Mouse (Mus musculus): Measurements from ENCODE around the gene Gabpa. TPM values are rescaled to one million over a fixed set of nuclear protein-coding genes. Genes with fewer than 3 reads are reported as not detected.
A peak's percentile ranks its signal among the peaks of the same experiment; 100 is the strongest.

The Gabpa gene
- polyA plus RNA-seq, 1 experiment from 2014 or later = 13.9 TPM

GRCm38 (mm10) chr16:84875012-84875717 lies 40.4 kb downstream of the Gabpa start:
- TF ChIP-seq CTCF (IDR thresholded peaks at IDR 0.05) (peak; percentile 41), EP300 (IDR thresholded peaks at IDR 0.05) (no peak)
- peak; percentile 33 for DNase-seq (ENCODE audit: low spot score)
- Histone ChIP-seq H3K9me3 (ENCODE audit: low read length) (no peaks in the 10 kb centered on the region), H3K4me2 (replicated peaks; ENCODE audit: low read depth, low read length) (peak overlapping the region; percentile 41), H3K27ac (ENCODE audit: low read length) (no peak overlapping the region), H3K36me3 (ENCODE audit: insufficient read depth, low read length) (no peaks in the 10 kb centered on the region), H3K4me3 (ENCODE audit: low read depth, low read length) (peak overlapping the region; percentile 19; the same call in 1 of the 2 replicates), H3K9ac (replicated peaks; ENCODE audit: low read depth) (no peak overlapping the region), H3K4me1 (ENCODE audit: insufficient read depth, low read depth, low read length) (no peaks in the 10 kb centered on the region), H3K27me3 (replicated peaks; ENCODE audit: insufficient read depth, low read length) (no peaks in the 10 kb centered on the region)
- no peak for ATAC-seq
- WGBS = 46% methylated on average over 24 of the region's 24 CpGs

DNA sequence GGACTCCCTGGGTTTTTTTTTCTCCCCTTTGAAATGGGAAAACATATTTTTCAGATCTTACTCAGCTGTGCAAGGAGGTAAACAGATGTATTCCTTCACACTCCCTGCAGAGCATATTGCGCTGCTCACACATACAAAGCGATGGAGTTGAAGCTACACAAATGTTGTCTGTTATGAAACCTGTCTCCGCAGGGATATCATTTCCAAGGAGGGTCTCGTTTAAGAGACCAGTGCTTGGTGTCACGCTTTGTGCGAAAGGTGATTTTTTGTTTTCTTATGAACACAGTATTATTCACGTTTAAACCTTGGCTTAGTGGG lies 41.0 kb downstream of the Gabpa start:
- DNase-seq (ENCODE audit: low spot score) (no peak), ATAC-seq (no peak)
- H3K9me3 ChIP-seq (ENCODE audit: low read length) = no peaks in the 10 kb centered on the region
- no peak overlapping the region for H3K27ac ChIP-seq (ENCODE audit: low read length)
- H3K4me1 ChIP-seq (ENCODE audit: insufficient read depth, low read depth, low read length) = no peaks in the 10 kb centered on the region
- H3K9ac ChIP-seq (replicated peaks; ENCODE audit: low read depth) = no peak overlapping the region
- TF ChIP-seq CTCF (IDR thresholded peaks at IDR 0.05) (no peak), EP300 (IDR thresholded peaks at IDR 0.05) (no peak)
- 64% methylated on average over 7 of the region's 7 CpGs for WGBS
- no peaks in the 10 kb centered on the region for H3K36me3 ChIP-seq (ENCODE audit: insufficient read depth, low read length)
- H3K4me2 ChIP-seq (replicated peaks; ENCODE audit: low read depth, low read length) = no peak overlapping the region
- no peak overlapping the region for H3K4me3 ChIP-seq (ENCODE audit: low read depth, low read length)
- H3K27me3 ChIP-seq (replicated peaks; ENCODE audit: insufficient read depth, low read length) = no peaks in the 10 kb centered on the region

GRCm38 (mm10) chr16:84876082-84876481 lies 41.4 kb downstream of the Gabpa start:
- H3K27me3 ChIP-seq (replicated peaks; ENCODE audit: insufficient read depth, low read length) = no peaks in the 10 kb centered on the region
- no peak overlapping the region for H3K9ac ChIP-seq (replicated peaks; ENCODE audit: low read depth)
- no peak overlapping the region for H3K27ac ChIP-seq (ENCODE audit: low read length)
- 38% methylated on average over 8 of the region's 8 CpGs for WGBS
- no peak for TF ChIP-seq CTCF (IDR thresholded peaks at IDR 0.05)
- no peak for TF ChIP-seq EP300 (IDR thresholded peaks at IDR 0.05)
- no peak for ATAC-seq
- no peak overlapping the region for H3K4me3 ChIP-seq (ENCODE audit: low read depth, low read length)
- no peak for DNase-seq (ENCODE audit: low spot score)
- H3K4me1 ChIP-seq (ENCODE audit: insufficient read depth, low read depth, low read length) = no peaks in the 10 kb centered on the region
- no peaks in the 10 kb centered on the region for H3K36me3 ChIP-seq (ENCODE audit: insufficient read depth, low read length)
- H3K9me3 ChIP-seq (ENCODE audit: low read length) = no peaks in the 10 kb centered on the region
- H3K4me2 ChIP-seq (replicated peaks; ENCODE audit: low read depth, low read length) = no peak overlapping the region

- no peak for TF ChIP-seq EP300 (IDR thresholded peaks at IDR 0.05)
- peak; percentile 91 for TF ChIP-seq CTCF (IDR thresholded peaks at IDR 0.05)
- H3K4me2 ChIP-seq (replicated peaks; ENCODE audit: low read depth, low read length) = no peak overlapping the region
- H3K9ac ChIP-seq (replicated peaks; ENCODE audit: low read depth) = no peak overlapping the region
Observed at GRCm38 (mm10) chr16:84879146-84879545, 44.4 kb downstream of the Gabpa start.

DNA sequence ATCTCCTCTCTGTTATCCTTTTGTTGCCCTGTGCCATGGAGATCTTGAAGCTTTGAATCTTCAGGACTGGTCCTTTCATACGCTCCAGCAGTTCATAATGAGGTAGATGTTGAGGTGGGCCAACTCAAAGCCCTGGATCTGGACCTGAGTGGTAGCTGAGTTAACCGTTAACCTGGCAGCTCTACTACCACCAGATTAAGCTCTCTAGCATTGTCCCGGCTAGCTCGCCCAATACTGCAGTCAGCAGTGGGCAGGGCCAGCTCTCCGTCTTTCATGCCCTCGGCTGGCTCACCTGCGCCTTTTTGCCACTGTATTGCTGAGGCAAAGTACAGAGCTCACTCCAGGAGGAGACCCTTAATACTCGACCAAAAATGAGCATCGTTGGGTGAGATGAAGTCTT lies 46.4 kb downstream of the Gabpa start:
- Histone ChIP-seq H3K36me3 (ENCODE audit: insufficient read depth, low read length) (no peaks in the 10 kb centered on the region), H3K4me2 (replicated peaks; ENCODE audit: low read depth, low read length) (no peak overlapping the region), H3K4me1 (ENCODE audit: insufficient read depth, low read depth, low read length) (no peaks in the 10 kb centered on the region), H3K27me3 (replicated peaks; ENCODE audit: insufficient read depth, low read length) (no peaks in the 10 kb centered on the region), H3K27ac (ENCODE audit: low read length) (no peak overlapping the region), H3K9me3 (ENCODE audit: low read length) (no peaks in the 10 kb centered on the region), H3K4me3 (ENCODE audit: low read depth, low read length) (no peak overlapping the region), H3K9ac (replicated peaks; ENCODE audit: low read depth) (no peak overlapping the region)
- 84% methylated on average over 9 of the region's 9 CpGs for WGBS
- TF ChIP-seq EP300 (IDR thresholded peaks at IDR 0.05) (no peak), CTCF (IDR thresholded peaks at IDR 0.05) (no peak)
- no peak for ATAC-seq
- DNase-seq (ENCODE audit: low spot score) = no peak

More at GRCm38 (mm10) chr16:84879146-84879545, 44.4 kb downstream of the Gabpa start:
- no peak overlapping the region for H3K4me3 ChIP-seq (ENCODE audit: low read depth, low read length)
- no peaks in the 10 kb centered on the region for H3K27me3 ChIP-seq (replicated peaks; ENCODE audit: insufficient read depth, low read length)
- no peak for ATAC-seq
- DNase-seq (ENCODE audit: low spot score) = peak; percentile 76
- no peaks in the 10 kb centered on the region for H3K4me1 ChIP-seq (ENCODE audit: insufficient read depth, low read depth, low read length)
- no peak overlapping the region for H3K27ac ChIP-seq (ENCODE audit: low read length)
- H3K9me3 ChIP-seq (ENCODE audit: low read length) = no peaks in the 10 kb centered on the region
- WGBS = 19% methylated on average over 5 of the region's 5 CpGs
- H3K36me3 ChIP-seq (ENCODE audit: insufficient read depth, low read length) = no peaks in the 10 kb centered on the region

DNA sequence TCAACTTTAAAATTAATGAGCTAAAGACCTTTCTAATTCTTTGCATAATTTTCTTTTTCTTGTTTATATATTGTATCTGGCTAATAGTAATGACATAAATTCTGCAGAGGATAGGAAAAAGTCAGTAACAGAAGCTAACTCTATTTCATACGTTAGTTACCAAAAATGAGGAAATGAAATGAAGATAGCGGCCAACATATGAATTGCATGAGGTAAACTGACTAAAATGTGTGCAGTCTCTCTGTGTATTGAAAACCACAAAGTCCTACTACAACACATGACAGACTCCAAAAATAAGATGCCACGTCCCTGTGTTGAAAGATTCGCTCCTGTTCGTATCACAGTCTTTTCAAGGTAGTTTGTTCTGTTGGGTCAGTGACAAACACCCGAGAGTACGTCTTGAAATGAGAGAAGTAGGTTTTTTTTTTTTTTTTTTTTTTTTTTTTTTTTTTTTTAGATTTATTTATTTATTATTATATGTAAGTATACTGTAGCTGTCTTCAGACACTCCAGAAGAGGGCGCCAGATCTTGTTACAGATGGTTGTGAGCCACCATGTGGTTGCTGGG lies 47.1 kb downstream of the Gabpa start:
- H3K4me3 ChIP-seq (ENCODE audit: low read depth, low read length) = no peak overlapping the region
- 87% methylated on average over 7 of the region's 8 CpGs for WGBS
- no peak overlapping the region for H3K9ac ChIP-seq (replicated peaks; ENCODE audit: low read depth)
- H3K36me3 ChIP-seq (ENCODE audit: insufficient read depth, low read length) = no peaks in the 10 kb centered on the region
- no peaks in the 10 kb centered on the region for H3K4me1 ChIP-seq (ENCODE audit: insufficient read depth, low read depth, low read length)
- H3K9me3 ChIP-seq (ENCODE audit: low read length) = no peaks in the 10 kb centered on the region
- no peak overlapping the region for H3K4me2 ChIP-seq (replicated peaks; ENCODE audit: low read depth, low read length)
- DNase-seq (ENCODE audit: low spot score) = no peak
- no peak for ATAC-seq
- H3K27me3 ChIP-seq (replicated peaks; ENCODE audit: insufficient read depth, low read length) = no peaks in the 10 kb centered on the region
- no peak overlapping the region for H3K27ac ChIP-seq (ENCODE audit: low read length)
- no peak for TF ChIP-seq EP300 (IDR thresholded peaks at IDR 0.05)
- TF ChIP-seq CTCF (IDR thresholded peaks at IDR 0.05) = no peak
